Mouse (Mus musculus) C2C12 (cell line): ENCODE results near the gene Nlk.

Source experiments
- CEBPB ChIP-seq: IDR thresholded peaks from one replicate; pipeline ENCODE4 v1.6.1; 2011; ENCODE audit warnings: low read depth, mild to moderate bottlenecking, control low read depth, moderate library complexity
- CTCF ChIP-seq: IDR thresholded peaks from one replicate; pipeline ENCODE4 v1.5.1; 2011; ENCODE audit not compliant: control insufficient read depth, insufficient read depth, insufficient read length
- FOSL1 ChIP-seq: IDR thresholded peaks from one replicate; pipeline ENCODE4 v1.8.0; 2011; ENCODE audit warnings: mild to moderate bottlenecking, low read length; ENCODE audit not compliant: poor library complexity, insufficient read depth, severe bottlenecking
- MAX ChIP-seq: IDR thresholded peaks from one replicate; pipeline ENCODE4 v1.6.1; 2011; ENCODE audit warnings: mild to moderate bottlenecking, control low read depth
- MYOD1 ChIP-seq: IDR thresholded peaks from one replicate; pipeline ENCODE4 v1.6.1; 2011; ENCODE audit warnings: low read depth; ENCODE audit not compliant: control insufficient read depth, insufficient read length
- MYOG ChIP-seq: IDR thresholded peaks from one replicate; pipeline ENCODE4 v1.6.1; 2011; ENCODE audit not compliant: control insufficient read depth, insufficient read length; ENCODE audit errors: extremely low read depth
- USF1 ChIP-seq: IDR thresholded peaks from one replicate; pipeline ENCODE4 v1.6.1; 2011; ENCODE audit warnings: low read depth, mild to moderate bottlenecking, control low read depth, moderate library complexity

DNA sequence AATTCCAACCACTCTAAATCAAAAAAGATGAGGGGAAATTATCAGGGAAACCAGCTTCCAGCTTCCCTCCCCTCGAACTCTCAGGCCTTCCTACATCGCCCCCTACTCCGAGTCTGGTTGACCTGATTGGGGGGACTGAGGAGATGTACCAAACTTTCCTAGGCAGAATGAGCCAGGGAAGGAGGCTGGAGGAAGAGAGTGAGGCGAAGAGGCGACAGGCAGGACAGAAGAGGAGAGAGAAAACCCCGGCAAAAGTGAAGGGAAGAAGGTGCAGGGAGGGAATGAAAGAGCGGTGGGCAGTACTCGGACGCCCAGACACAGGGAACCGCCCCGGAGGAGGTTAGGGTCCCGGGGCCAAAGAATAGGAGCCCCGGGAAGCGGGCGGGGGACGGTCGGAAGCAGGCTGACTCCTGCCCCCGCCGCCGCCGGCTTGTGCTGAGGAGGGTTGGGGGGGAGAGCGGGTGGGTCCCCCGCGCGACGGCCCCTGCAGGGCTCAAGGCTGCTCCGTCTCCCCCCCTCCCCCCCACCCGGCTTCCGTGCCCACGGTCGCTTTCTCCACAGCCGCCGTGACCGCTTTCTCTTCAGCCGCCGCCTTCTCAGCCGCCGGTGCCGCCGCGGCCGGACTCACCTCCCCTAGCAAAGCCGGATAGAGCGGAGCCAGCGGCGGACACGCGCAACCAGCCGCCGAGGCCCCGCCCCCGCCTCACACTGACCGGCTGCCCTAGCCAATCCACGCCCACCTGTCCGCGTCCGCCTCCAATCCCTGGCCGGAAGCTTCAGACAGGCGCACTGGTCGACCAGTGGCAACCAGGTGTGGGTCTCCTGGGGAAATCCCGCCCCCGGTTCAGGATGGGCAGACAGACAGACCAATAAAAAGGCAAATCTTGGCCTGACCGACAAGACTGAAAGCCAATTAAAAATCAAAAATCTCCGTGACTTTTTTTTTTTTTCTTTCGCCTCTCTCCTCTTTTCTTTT lies at the start of gene Nlk:
- no peak for TF ChIP-seq CTCF
- TF ChIP-seq CEBPB, result no peak
- no peak for TF ChIP-seq MYOD1
- no peak for TF ChIP-seq FOSL1
- TF ChIP-seq USF1, result no peak
- no peak for TF ChIP-seq MYOG
- TF ChIP-seq MAX, result peak; percentile 35
